Mouse (Mus musculus) cortical plate, adult 2 months (tissue): ENCODE measurements at regions not wholly inside any gene's neighbourhood (a gene's known extent, or its start where the extent isn't known, plus 50 kb on each side); places are given as distances from the start of the nearest gene placed in this dataset.
A peak's percentile ranks its signal among the peaks of the same experiment; 100 is the strongest.

Source experiments
- H3K27ac ChIP-seq: fragments of 200-500 bp; 2 replicates; pipeline ENCODE4 v1.5.1; 2012; ENCODE audit warnings: low read length, control low read depth, inconsistent platforms; ENCODE audit not compliant: insufficient read depth
- H3K4me1 ChIP-seq: fragments of 200-500 bp; 2 replicates; pipeline ENCODE4 v1.6.1; 2011; ENCODE audit warnings: low read length; ENCODE audit not compliant: control insufficient read depth, insufficient read depth
- H3K4me3 ChIP-seq: fragments of 200-500 bp; 2 replicates; pipeline ENCODE4 v1.5.1; 2011; ENCODE audit warnings: mild to moderate bottlenecking, low read length, control low read depth; ENCODE audit not compliant: insufficient read depth
- CTCF ChIP-seq: fragments of 200-500 bp; IDR thresholded peaks from 2 replicates; pipeline ENCODE4 v1.5.1; 2011; ENCODE audit warnings: mild to moderate bottlenecking, control low read depth, low read length; ENCODE audit not compliant: insufficient read depth; ENCODE audit errors: extremely low read depth
- POLR2A ChIP-seq: fragments of 200-500 bp; IDR thresholded peaks from 2 replicates; pipeline ENCODE4 v1.6.1; 2011; ENCODE audit warnings: mild to moderate bottlenecking, low read length, control low read depth; ENCODE audit not compliant: insufficient read depth; ENCODE audit errors: extremely low read depth

GRCm38 (mm10) chr9:102449366-102449765 lies 56.2 kb upstream of the Ky start:
- Histone ChIP-seq H3K4me1 (no peaks in the 10 kb centered on the region), H3K4me3 (no peak overlapping the region), H3K27ac (no peak overlapping the region)
- no peak for TF ChIP-seq POLR2A
- no peak for TF ChIP-seq CTCF

- Histone ChIP-seq H3K4me1 (peaks cover 2% of the 10 kb centered on the region; the same call in 1 of the 2 replicates), H3K4me3 (no peak overlapping the region), H3K27ac (no peak overlapping the region)
- TF ChIP-seq POLR2A (no peak), CTCF (no peak)
Measured at GRCm38 (mm10) chr9:102446066-102446465, 59.5 kb upstream of the Ky start.

- no peak for TF ChIP-seq CTCF
- TF ChIP-seq POLR2A, result no peak
- H3K4me3 ChIP-seq, result no peak overlapping the region
- no peak overlapping the region for H3K27ac ChIP-seq
- H3K4me1 ChIP-seq, result peaks cover 2% of the 10 kb centered on the region; the same call in 1 of the 2 replicates
Measured at GRCm38 (mm10) chr9:102442198-102442842, 63.2 kb upstream of the Ky start.

GRCm38 (mm10) chr9:102437641-102438040 lies 67.9 kb upstream of the Ky start:
- peaks cover 2% of the 10 kb centered on the region; the same call in 1 of the 2 replicates for H3K4me1 ChIP-seq
- no peak overlapping the region for H3K4me3 ChIP-seq
- TF ChIP-seq CTCF (no peak), POLR2A (no peak)
- H3K27ac ChIP-seq, result no peak overlapping the region

- Histone ChIP-seq H3K4me3 (no peak overlapping the region), H3K27ac (no peak overlapping the region), H3K4me1 (no peaks in the 10 kb centered on the region)
- TF ChIP-seq POLR2A (no peak), CTCF (peak; percentile 32)
Measured at GRCm38 (mm10) chr9:102436378-102436777, 69.2 kb upstream of the Ky start.

- no peak overlapping the region for H3K27ac ChIP-seq
- TF ChIP-seq CTCF (no peak), POLR2A (no peak)
- H3K4me3 ChIP-seq, result no peak overlapping the region
- H3K4me1 ChIP-seq, result no peaks in the 10 kb centered on the region
Measured at GRCm38 (mm10) chr9:102428031-102428430, 73.5 kb upstream of the Ephb1 start.

- H3K4me1 ChIP-seq, result no peaks in the 10 kb centered on the region
- H3K4me3 ChIP-seq, result no peak overlapping the region
- H3K27ac ChIP-seq, result no peak overlapping the region
- no peak for TF ChIP-seq POLR2A
- TF ChIP-seq CTCF, result no peak
Measured at GRCm38 (mm10) chr9:102424672-102425345, 70.3 kb upstream of the Ephb1 start.

- Histone ChIP-seq H3K4me1 (no peaks in the 10 kb centered on the region), H3K27ac (no peak overlapping the region), H3K4me3 (no peak overlapping the region)
- TF ChIP-seq POLR2A (no peak), CTCF (no peak)
Measured at GRCm38 (mm10) chr9:102423919-102424671, 69.6 kb upstream of the Ephb1 start.

GRCm38 (mm10) chr9:102423465-102423918 lies 69.0 kb upstream of the Ephb1 start:
- H3K4me1 ChIP-seq, result no peaks in the 10 kb centered on the region
- TF ChIP-seq POLR2A (no peak), CTCF (no peak)
- no peak overlapping the region for H3K4me3 ChIP-seq
- H3K27ac ChIP-seq, result no peak overlapping the region
